17 mouse cellular contexts compared by ENCODE assay signal in genomic region chr16:95493336-95493735, GRCm38 (mm10).
"Had no signal": no experiment of that assay in that cellular context is flagged by ENCODE, and none has a peak within 500 bp of the region (broad histone marks: within the 10 kb centered on the region; RNA-seq: fewer than 3 reads in every experiment).

No protein-coding gene starts in this region.

- H3K36me3 ChIP-seq: intestine, embryonic 15.5 days; liver, embryonic 15.5 days; midbrain, embryonic 10.5 days; neural tube, embryonic 12.5 days; stomach, embryonic 15.5 days had no signal

- H3K9me3 ChIP-seq: intestine, embryonic 15.5 days; liver, embryonic 15.5 days; midbrain, embryonic 10.5 days; neural tube, embryonic 12.5 days; stomach, embryonic 15.5 days had no signal

- H3K4me3 ChIP-seq: intestine, embryonic 15.5 days; liver, embryonic 15.5 days; midbrain, embryonic 10.5 days; myocyte; neural tube, embryonic 12.5 days; stomach, embryonic 15.5 days had no signal

- H3K9ac ChIP-seq: intestine, embryonic 15.5 days; liver, embryonic 15.5 days; neural tube, embryonic 12.5 days; stomach, embryonic 15.5 days had no signal

- H3K27ac ChIP-seq: intestine, embryonic 15.5 days; liver, embryonic 15.5 days; midbrain, embryonic 10.5 days; neural tube, embryonic 12.5 days; stomach, embryonic 15.5 days had no signal

- H3K4me1 ChIP-seq: intestine, embryonic 15.5 days; liver, embryonic 15.5 days; midbrain, embryonic 10.5 days; neural tube, embryonic 12.5 days; stomach, embryonic 15.5 days had no signal

- ATAC-seq: intestine, embryonic 15.5 days; lung, postnatal 0 days had no signal

- DNase-seq: kidney, adult 2 months; kidney, postnatal 25 days; layer of hippocampus, adult 9-11 months; layer of hippocampus, postnatal 36 days; lung, adult 2 months; lung, postnatal 4 days; spleen, adult 18-20 months; thymus, adult 2 months; thymus, postnatal 25 days had no signal

- H3K27me3 ChIP-seq: intestine, embryonic 15.5 days; liver, embryonic 15.5 days; neural tube, embryonic 12.5 days; stomach, embryonic 15.5 days had no signal

- H3K4me2 ChIP-seq: intestine, embryonic 15.5 days; liver, embryonic 11.5 days; liver, embryonic 15.5 days; neural tube, embryonic 12.5 days; stomach, embryonic 15.5 days had no signal
